Mouse (Mus musculus): ENCODE measurements at regions not wholly inside any gene's neighbourhood (a gene's known extent, or its start where the extent isn't known, plus 50 kb on each side); places are given as distances from the start of the nearest gene placed in this dataset.
A peak's percentile ranks its signal among the peaks of the same experiment; 100 is the strongest.

GRCm38 (mm10) chr3:110366151-110366550, 115.4 kb upstream of the Prmt6 start:
- intact Hi-C loops (cut with DNase I) = no loop called here
- no peak for DNase-seq (ENCODE audit: low spot score in 2 of 2)

- intact Hi-C loops (cut with DNase I) = no loop called here
- no peak for DNase-seq (ENCODE audit: low spot score in 2 of 2)
Observed at GRCm38 (mm10) chr3:110361900-110362299, 111.1 kb upstream of the Prmt6 start.

DNA sequence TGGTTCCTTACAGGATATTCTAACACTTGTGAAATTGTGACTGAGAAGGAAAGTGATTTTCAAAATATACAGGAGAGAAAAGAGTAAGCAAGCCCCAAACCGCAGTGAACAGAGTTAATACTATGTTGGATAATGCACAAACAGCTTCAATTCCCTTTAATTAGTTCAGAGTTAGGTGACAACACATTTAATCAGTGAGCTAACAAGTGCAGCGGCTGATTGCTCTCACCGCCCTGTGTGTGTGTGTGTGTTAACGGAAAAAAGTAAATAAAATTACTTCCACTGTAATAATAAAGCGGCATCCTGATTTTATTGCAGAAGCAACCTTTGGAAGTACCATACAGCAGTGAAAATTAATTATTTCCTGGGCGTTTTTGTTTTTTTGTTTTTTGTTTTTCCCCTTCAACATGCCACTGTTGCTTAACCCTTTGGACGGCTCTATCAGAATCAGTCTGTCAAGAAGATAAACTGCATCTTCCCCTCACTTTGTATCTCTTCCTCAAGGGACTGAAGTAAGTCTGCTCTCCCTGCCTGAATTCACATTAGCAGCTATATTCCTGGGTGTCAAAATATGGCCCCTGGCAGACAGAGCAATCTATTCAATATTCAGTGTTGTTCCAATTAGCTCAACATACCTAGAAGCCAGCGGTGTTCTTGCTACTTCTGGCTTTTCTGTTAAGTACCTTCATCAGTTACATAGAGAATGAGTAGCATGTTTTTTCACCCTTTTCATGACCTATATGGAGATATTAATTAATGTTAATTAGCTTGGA, 106.2 kb upstream of the Prmt6 start:
- intact Hi-C loops (cut with DNase I) = no loop called here
- DNase-seq (ENCODE audit: low spot score in 2 of 2) = no peak

DNA sequence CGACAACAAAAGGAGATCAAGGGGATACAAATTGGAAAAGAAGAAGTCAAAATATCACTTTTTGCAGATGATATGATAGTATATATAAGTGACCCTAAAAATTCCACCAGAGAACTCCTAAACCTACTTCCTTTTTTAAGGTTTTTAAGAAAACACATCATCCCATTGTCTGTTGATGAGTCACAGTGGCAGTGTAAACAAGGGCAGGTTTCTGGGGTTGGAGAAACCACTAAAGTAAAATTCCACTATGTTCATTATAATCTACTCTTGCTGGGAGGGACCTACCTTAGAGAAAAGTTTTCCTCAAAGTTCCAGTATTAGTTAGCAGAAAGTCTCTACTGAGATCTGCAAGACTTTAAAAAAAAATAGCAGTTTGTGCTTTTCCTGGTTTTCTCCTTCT, 102.9 kb upstream of the Prmt6 start:
- intact Hi-C loops (cut with DNase I) = no loop called here
- DNase-seq (ENCODE audit: low spot score in 2 of 2) = no peak

DNA sequence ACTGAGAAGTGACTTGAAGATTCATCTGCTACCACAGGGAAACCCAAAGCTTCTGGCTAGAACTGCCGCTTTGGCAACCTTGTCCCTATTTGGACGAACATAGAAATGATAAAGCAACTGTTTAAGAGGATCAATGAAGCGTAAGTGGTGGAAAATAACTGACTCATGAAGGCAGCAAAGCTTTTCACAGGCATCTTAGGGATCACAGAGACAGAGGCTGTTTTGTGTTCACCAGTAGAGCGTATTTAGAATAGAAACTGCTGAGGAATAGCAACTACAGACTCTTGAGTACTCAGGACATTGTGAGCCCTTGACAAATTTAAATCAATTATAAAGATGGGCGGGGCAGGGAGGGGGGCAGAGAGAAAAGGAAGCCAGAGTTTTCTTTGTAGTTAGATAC, 99.3 kb upstream of the Prmt6 start:
- DNase-seq (ENCODE audit: low spot score in 2 of 2) = no peak
- intact Hi-C loops (cut with DNase I) = no loop called here

GRCm38 (mm10) chr3:110349446-110349845, 98.6 kb upstream of the Prmt6 start:
- peak in 1 of 2 experiments; percentile 13 for DNase-seq (ENCODE audit: low spot score in 2 of 2)
- intact Hi-C loops (cut with DNase I) = no loop called here

GRCm38 (mm10) chr3:110344846-110345245, 94.0 kb upstream of the Prmt6 start:
- DNase-seq (ENCODE audit: low spot score in 2 of 2) = no peak
- intact Hi-C loops (cut with DNase I) = no loop called here

GRCm38 (mm10) chr3:110340067-110340466, 89.3 kb upstream of the Prmt6 start:
- intact Hi-C loops (cut with DNase I) = no loop called here
- DNase-seq (ENCODE audit: low spot score in 2 of 2) = no peak

DNA sequence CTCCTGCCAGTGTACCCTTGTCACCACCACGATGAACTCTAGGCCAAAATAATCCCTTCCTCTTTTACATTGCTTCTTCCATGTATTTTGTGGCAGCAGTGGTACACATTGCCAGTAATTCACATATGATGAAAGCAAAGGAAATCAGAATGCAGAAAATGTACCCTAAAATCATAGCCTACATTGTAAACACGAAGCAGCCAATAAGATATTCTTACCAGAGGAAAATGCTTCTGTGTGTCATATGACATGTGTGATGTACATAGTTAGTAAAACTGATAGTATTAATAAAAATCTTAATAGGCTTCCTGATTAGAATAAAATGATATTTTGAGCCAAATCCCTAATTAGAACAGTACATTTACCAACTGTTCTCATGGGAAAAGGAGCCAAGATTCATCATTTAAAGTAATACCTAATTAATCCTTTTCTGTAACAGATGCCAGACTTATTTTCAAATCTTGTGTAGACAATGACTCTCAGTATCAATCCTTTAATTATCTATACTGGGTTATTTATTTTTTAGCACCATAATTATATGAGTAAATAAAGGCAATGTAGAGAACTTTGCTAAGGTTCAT, 88.3 kb upstream of the Prmt6 start:
- DNase-seq (ENCODE audit: low spot score in 2 of 2) = no peak
- intact Hi-C loops (cut with DNase I) = no loop called here

- intact Hi-C loops (cut with DNase I) = no loop called here
- no peak for DNase-seq (ENCODE audit: low spot score in 2 of 2)
Observed at GRCm38 (mm10) chr3:110329175-110329574, 78.4 kb upstream of the Prmt6 start.

GRCm38 (mm10) chr3:110310270-110310669, 59.5 kb upstream of the Prmt6 start:
- intact Hi-C loops (cut with DNase I) = no loop called here
- DNase-seq (ENCODE audit: low spot score in 2 of 2) = no peak

DNA sequence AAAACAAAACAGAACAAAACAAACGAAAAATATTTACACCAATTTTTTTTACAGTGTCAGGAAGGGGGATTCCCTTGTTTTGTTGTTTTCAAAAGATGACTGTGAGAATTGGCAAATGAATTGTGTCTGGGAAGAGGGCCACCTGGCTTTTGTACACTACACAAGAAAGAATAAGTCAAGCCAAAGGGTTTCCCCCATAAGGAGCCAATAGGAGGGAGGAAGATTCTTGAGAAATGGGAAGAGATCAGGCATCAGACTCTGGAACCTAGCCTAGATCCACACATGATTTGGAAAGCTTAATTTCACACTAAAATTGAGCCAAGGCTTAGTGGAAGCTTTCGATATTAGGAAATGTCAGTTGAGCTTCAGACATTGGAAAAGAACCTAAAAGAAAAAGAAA, 52.4 kb upstream of the Prmt6 start:
- no peak for DNase-seq (ENCODE audit: low spot score in 2 of 2)
- intact Hi-C loops (cut with DNase I) = no loop called here
